Mouse (Mus musculus) spleen, adult 2 months (tissue): ENCODE measurements around the gene Chd5.

Source experiments
- CTCF ChIP-seq: fragments of 200-500 bp; IDR thresholded peaks from 2 replicates; pipeline ENCODE4 v1.5.1; 2011; ENCODE audit warnings: mild to moderate bottlenecking, inconsistent platforms; ENCODE audit not compliant: insufficient read depth, insufficient read length, insufficient replicate concordance; ENCODE audit errors: extremely low read depth
- POLR2A ChIP-seq: fragments of 200-500 bp; IDR thresholded peaks from 2 replicates; pipeline ENCODE4 v1.6.1; 2011; ENCODE audit warnings: low read depth, low read length, inconsistent platforms

DNA sequence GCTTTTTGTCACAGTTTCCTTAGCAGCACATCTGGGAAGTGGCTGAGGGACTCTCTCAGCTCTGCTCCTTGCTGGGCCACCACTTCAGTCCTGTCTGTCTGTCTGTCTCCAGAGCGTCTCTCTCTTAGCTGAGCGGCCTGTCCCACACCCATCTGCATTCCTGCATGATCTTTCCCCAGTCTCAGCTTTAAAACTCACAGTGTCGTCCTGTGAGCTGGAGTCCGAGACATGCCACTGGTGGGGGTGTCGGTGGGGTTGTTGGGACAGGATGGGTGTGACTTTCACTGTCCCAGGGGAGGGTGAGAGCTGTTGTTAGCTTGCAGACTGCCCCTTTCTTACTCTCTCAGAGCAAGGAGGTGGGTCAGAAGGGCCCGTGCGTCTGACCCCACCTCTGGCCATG, 17.2 kb downstream of the Chd5 start:
- TF ChIP-seq CTCF (no peak), POLR2A (no peak)
